Mouse (Mus musculus) heart, adult 11 months (tissue): ENCODE results near the gene Jpt2.
"Not testable (repeated sequence)": the region's sequence is repeated elsewhere in the genome, so short reads cannot be mapped to it uniquely, and the experiment has no call there.

ENCODE experiments used
- DNase-seq: peaks from one replicate; pipeline ENCODE4 v3.0.0; 2022

Jpt2 gene

DNA sequence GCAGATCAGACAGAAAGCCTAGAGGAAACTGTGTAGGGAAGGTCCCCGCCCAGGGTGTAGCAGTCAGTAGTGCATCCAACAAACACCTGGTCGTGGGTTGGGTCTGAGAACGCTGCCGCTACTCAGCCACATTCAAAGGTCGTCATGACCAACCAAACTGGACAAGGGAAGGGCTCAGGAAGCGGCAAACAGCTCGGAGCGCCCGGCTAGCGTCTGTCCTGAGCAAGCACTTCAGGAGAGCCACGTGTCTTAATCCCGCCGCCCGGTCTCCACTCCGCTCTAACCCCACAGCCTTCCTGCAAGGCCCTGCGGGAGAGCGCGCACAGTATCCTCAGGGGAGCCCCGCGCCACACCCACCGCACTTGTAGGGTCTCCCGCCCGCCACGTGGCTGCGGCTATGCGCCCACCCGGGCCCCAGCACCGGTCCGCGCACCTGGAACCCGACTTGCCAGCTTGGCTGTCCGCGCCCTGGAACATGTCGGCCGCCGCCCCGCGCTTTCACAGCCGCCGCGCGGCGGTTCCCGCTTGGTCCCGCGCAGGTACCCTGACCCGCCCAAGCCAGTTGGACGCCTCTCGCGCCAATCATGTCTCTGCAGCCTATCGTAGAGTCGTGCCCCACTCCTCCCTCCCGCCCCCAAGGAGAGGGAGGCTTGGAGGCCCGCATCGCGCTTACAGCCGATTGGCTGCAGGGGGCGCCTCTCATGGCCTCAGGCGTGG, at the start of gene Jpt2:
Gene Jpt2, minus strand, starts transcription at position 555 of the 717 bp plus-strand sequence.
- DNase-seq = peak; percentile 100

DNA sequence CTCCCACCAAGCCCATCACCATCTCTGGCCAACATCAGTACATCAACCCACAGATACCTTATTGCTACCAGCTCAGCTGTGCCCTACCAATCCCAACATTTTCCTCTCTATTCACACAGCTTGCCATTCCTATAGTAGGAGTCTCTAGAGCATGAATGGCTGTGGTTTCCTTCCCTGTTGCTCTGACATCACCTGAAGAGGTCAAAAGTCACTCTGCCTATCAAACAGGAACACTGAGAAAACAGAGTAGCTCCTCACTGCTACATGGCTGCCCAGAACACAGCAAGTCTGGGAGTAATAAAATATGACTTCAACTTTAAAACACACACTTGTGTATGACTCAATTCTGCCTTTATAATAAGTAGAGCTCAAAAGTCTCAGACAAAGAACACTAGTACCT, 47.0 kb upstream of the Jpt2 start:
- no peak for DNase-seq

DNA sequence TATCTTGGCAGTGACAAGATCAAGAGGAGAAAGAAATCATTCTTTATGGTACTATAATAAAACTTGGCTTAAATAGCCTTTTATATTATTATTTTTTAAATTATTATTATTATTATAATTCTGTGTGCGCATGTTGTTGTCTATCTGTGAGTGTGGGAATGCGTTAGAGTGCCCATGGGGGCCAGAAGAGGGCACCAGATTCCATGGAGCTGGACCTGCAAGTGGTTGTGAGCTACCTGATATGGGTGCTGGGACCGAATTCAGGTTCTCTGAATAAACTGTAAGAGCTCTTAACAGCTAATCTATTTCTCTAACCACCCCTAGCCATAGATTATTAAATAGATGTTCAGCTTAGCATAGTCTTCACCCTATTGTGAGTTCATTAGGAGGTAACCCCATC, 44.6 kb upstream of the Jpt2 start:
- no peak for DNase-seq

DNA sequence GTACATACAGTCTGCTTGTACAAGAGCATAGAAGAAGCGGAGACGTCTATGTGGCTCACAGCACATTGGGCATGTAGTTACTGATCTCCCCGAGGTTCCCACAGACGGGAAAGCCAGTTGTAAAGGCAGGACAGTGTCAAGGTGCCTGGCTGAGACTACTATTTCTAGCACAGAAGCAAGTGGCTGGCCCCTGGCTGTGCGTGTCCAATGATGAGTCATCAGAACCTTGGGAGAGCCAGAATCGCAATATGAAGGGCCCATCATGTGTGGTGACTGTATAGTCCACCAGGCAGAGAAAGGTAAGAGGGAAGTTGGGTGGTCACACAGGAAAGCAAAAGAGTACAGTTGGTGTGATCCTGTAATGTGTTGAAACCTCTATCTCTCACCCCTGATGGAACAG, 34.2 kb upstream of the Jpt2 start:
- no peak for DNase-seq

DNA sequence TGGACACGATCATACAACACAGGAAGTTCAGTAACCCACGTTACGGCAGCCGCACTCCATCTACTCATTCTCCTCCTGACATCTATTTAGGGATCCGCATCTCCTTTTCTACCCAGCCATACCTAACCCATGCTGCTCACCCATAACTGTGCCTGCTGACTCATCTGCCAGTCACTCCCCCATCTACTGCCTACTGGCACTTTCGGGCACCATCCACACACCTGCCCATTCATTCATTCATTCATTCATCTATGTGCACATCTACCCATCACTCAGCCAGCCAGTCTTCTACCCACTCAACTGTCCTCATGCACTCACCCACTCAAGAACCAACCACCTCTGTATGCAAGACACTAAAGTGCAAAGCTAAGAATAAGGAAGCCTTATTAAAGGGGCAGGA, 26.7 kb upstream of the Jpt2 start:
- DNase-seq = no peak

DNA sequence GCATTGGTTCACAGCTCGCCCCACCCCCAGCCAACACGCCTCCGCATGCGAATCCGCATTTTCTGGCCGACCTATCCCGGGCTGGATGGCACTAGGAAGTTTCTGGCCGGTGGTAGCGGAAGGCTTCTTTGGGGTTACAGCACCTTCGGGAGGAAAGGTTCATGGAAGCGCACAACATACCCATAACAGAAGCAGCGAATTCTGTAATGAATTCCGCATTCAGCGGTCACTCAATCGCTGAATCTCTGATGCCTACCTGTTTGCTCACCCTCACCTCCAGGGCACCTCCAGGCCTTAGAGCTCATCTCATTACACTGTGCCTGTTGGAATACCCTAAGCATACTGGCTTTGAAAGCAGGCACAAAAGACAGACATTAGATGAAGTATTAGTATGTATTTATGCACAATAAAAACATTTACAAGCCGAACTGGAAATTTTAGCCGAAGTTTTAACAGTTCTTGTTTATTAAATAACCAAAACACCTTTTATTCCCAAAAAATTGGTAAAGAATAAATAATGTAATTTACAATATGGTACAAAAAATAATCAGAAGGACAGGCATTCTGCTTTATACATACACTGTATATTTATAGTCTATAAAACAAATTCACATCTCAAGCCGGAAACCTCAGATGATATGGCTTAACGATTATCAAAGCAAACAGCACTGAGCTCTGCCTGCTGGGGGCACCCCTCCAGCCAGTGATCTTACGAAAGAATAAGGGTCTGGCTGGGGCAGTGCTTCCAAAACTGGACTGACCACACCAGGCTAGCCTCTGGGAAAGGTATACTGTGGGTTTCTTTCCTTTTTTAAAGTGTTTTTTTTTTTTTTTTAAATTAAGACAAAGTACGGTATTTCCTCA, 595 bp upstream of the Jpt2 start:
- no peak for DNase-seq

DNA sequence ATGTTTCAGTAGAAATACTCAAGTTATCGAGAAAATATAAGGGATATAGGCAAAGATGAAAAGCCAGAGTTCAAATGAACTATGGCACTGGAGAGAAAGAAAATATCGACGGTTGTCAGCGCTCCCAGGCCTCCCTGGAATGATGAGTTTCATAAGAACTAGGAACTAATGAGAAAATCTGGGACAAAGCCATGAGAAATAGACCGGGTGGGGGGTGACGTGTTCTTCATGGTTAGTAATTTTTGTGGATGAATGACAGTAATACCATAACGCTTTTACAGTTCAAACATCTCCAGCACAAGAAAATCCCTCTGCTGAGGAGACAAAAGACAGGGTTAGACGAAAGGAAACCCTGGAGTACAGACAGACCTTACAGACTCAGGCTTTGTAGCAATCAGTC, 1.1 kb downstream of the Jpt2 start:
- DNase-seq = no peak

DNA sequence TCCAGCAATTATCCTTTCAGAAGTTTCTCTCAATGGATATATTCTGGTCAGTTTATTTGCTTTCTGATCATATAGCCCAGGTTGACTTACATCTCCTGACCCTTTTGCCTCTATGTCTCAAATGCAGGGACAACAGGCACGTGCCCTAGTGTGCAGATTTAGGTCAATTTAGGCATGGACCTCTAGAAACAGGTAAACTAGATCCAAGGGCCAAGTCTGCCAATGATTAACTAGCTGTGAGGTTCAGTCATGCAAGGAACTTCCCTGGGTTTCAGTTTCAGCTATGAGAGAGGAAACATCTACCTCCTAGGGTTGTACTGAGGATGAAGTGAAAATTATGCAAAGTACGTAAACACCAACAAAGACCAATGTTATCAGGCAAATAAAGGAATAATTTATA, 7.2 kb downstream of the Jpt2 start:
- DNase-seq = no peak

DNA sequence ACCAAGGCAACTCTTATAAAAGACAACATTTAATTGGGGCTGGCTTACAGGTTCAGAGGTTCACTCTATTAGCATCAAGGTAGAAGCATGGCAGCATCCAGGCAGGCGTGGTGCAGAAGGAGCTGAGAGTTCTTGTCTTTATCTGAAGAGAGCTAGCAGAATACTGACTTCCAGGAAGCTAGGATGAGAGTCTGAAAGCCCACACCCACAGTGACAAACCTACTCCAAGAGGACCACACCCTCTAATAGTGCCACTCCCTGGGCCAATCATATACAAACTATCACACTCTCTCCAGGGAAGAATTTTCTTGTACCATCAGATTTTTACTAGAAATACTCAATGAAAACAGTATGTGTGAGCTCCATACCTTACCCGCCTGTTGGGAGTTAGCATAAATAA, 9.8 kb downstream of the Jpt2 start:
- DNase-seq = no peak

DNA sequence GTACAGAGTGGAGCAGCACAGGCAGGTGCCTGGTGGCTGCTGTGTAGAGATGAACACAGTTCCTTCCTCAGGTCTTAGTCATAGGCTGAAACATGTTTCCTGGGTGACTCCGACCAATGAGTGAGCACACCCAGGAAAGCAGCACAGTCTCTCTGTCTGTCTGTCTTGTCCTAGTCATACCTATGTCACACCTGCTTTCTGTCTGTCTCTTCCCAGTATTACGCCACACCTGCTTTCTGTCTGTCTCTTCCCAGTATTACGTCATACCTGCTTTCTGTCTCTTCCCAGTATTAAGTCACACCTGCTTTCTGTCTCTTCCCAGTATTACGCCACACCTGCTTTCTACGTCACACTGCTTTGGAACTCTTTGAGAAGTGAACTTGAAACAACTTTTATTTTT, 12.3 kb downstream of the Jpt2 start:
- DNase-seq = no peak

DNA sequence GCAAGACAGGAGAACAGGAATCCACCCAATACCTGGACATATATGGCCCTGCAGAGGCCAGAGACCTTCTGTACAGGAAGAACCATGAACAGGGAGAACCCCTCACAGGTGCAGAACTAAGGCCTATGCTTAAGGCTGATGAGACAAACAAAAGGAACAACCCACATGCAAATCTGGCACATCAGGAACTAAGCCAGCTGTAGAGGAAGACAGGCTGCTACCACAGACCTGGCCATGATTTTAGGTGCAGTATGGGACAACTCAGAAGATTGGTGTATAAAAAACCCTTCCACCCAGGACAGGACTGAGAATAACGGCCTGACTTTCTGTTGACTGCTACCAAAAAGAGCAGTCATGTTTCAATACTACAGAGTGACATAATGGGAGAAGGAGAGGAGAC, 16.9 kb downstream of the Jpt2 start:
- DNase-seq = not testable (repeated sequence)

DNA sequence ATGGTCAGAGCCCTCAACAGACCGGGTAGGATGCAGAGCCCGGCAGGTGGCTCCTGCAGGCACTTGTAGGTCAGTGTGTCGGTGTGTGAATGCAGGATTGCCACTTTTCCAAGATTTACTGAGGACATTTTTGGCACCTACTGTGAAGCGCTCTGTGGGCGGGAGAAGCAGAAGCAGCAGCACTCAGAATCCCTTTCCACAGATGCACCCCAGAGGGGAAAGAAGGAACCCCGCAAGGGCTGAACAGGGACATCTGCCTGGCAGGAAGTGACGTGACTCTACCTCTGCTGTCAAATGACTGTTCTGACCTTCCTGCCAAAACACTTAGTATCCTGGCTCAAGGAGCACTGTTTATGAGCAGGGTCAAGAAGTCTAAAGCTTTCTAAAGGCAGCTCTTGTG, 17.5 kb downstream of the Jpt2 start:
- DNase-seq = no peak

DNA sequence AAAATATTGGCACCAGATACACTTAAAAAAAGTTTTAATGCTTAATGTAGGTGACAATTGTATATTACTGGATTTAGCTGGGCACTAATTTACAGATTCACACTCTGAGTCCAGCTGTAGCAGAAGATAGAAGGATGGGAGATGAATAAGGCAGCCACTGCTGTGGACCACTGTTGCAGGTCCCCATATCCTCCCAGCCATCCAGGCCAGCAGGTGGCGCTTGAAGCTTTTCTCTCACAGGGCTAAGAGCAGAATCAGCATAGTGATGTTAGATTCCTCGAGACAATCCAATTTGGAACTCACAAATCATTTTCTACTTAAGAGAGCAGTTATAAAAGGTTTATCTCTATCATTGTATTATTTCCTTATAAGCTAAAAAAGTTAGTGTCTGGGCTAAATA, 18.0 kb downstream of the Jpt2 start:
- DNase-seq = peak; percentile 90

DNA sequence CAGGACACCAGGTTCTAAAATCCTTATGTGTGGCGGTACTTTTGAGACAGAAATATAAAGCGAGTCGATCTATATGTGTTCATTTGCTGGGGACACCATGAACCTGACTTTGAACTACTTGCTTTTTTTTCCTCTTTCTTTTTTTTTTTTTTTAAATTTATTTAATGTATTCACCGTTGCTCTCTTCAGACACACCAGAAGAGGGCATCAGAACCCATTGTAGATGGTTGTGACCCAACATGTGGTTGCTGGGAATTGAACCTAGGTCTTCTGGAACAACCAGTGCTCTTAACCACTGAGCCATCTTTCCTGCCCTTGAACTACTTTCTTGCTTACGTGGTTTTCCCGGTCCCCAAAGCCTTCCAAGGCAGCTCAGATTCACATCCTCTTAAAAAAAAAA, 23.2 kb downstream of the Jpt2 start:
- no peak for DNase-seq

DNA sequence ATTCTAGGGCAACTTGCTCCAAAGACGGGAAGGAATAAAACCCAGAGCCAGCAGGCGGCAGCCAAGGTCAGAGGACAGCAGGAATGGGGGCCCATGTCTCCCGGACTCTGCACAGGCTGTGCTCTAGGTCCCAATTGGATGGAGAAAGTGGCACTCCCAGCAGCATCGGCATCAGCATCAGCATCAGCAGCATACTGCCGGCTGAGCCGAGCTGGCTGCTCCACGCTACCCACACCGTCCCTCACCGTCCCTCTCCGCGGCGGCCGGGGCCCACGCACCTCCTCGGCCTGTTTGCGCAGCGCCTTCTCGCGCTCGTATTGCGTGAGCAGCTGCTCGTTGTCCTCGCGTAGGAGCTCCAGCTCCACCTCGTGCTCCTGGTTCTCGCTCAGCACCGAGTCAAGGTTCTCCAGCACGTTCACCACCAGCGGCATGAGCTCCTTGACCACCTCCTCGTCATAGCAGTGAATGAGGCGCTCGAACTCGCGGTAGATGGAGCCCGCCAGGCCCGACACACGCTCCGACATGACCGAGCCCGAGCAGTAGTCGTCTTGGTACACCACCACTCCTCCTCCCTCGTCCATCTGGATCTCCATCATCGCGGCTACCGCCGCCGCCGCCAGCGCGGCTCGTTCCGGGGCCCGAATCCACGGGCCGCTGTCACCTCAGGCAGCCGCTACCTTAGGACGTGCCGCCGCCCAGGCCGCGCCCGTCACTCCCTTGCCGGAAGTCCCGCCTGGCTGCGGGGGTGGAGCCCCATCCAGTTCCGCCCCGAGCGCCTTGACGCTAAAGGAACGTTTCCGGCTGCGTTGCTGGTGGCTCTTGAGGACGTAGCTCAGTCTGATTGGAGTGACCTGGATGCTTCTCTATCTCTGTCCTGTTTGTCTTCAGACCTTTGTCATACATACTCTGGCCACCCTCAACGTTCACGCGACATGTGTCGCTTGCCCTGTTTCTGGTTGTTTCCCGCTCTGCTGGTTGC, 23.9 kb downstream of the Jpt2 start, which contains the start of gene Mapk8ip3:
Gene Mapk8ip3, minus strand, starts transcription at position 719 of the 979 bp plus-strand sequence.
- peak; percentile 99 for DNase-seq

DNA sequence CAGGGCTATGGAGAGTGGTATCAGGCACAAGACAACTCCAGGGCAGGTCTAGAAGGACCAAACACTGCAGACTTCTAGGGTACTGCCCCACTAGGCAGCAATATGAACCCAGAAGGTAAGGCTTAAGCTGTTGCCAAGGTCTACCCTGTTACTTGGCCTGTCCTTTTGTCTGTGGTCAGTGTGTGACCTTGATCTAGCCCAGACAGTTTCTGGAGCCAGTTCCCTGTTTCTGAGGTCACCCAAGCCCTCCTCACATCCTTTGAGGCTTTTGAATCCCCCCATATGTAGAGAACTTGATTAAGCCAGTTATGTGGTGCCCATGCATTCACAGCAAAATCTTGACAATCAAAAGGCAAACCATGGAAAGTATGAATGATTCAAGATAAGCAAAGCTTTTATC, 24.8 kb downstream of the Jpt2 start:
- no peak for DNase-seq

DNA sequence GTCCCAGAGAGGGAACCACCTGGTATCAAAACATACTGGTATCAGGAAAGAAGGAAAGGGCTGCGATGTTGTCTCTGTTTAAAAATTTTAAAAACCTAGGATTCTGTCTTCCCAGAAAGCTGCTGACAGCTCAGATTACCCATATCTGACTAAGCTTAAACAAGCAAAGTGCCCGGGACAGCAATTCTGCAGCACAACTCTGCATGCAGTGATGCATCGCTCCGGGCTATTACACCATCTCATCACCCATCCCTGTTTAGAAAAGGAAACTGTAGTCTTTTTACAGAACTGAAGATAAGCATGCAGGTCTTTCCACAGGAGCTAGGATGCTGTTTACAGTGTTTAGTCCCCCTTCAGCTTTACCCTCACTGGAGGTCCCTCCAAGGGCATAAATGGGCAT, 25.6 kb downstream of the Jpt2 start:
- DNase-seq = no peak

DNA sequence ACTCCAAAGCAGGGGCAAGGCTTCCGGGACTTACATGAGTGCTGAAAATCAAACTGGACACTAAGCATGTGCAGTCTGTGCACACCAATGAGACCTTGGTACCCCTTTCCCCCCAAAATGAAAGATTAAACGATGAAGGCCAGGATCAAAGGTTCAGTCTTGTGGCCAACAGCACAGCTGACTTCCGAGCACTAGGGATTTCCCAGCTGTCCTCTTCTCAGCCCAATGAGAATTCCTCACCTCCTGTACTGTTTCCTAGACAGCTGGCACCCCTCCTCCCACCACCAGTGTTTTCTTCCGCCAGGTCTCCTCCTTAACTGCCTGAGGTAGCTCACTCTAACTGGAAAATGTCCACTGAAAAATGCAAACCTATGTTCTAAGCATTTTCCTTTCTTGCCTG, 27.3 kb downstream of the Jpt2 start:
- DNase-seq = no peak

DNA sequence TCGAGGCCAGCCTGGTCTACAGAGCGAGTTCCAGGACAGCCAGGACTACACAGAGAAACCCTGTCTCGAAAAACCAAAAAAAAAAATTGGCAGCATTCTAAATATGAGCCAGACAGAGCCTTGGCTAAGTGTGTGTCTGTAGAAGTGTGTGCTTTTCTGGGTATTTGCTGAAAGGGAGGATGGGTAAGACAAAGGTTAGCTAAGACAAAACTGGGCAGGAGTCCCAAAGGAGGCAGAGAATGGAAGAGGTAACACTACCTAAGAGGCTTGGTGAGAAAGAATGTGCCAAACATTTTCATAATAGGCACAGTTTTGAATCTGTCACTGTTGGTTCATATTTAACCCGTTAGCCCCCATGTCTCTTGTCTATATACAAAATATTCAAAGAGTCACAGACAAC, 28.1 kb downstream of the Jpt2 start:
- DNase-seq = no peak

DNA sequence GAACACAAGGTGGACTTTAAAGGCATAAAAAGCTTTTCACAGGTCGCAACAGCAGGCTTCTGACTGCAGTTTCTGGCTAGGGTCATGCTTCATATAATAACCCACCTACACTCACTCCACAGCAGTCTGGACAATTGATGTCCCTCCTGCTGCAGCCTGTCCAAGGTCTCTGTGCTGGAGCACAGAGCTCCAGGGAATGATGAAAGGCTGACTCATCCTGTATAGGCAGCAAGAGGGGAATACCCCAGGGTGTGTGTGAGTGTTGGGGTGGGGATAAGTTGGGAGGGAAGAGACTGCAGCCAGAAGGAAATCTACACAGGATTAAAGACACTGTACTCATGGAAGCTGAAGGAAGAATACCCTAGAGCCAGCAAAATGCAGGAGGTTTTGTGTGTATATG, 31.0 kb downstream of the Jpt2 start:
- no peak for DNase-seq

DNA sequence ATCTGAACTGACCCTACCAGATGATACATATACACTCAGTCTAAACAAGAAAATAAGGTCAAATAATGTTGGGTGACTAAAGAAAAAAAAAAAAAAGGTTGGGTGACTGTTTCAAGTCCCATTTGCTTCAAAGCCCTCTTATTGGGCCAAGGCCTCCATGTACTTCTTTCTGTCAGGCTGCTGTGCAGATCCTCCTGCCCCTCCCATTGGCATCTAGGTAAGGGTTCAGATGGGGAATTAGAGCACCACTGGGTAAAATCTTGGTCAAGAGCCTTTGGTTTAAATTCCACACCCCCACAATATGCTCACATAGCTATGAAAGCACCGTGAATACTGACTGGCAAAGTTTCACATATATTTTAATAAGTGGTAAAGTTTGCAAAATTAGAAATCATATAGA, 37.2 kb downstream of the Jpt2 start:
- no peak for DNase-seq

DNA sequence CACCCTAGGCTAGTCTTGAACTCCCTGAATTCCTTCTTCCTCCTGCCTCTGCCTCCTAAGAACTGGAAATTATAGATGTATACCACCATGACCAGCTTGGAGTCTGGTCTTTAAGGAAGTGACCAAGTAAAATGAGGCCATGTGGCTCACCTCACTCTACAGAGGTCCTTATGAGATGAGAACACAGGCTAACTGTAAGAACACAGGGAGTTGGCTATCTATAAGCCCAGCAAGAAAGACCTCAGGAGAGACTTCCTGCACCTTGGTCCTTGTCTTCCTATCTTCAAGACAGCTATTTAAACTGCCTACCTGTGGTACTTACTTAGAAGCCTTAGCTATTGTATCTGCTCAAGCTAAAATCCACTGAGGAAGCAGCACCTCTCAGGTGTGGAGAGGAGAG, 46.5 kb downstream of the Jpt2 start:
- no peak for DNase-seq

DNA sequence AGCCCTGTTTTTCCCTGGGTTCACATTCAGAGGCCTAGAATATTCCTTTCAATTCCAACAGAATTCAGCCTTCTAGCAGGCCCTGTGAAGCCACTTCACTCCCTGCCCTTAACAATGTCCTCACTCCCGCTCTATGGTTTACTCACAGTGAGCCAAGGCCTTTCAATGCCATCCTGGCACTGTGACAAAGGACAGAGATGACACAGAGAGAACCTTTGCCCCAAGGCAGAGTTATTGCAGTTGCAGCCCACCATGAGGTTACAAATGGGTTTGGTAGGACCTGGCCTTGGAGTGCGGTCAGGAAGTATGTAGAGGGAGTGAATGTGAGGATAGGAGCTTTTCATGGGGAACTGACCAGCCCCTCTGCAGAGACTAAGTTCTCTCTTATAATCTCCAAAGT, 52.9 kb downstream of the Jpt2 start:
- peak; percentile 57 for DNase-seq
